Mouse (Mus musculus) lung, embryonic 16.5 days (tissue): Measurements from ENCODE around the gene Blvrb. TPM values are rescaled to one million over a fixed set of nuclear protein-coding genes. Genes with fewer than 3 reads are reported as not detected.

Experiments used
- ATAC-seq: fragments of 200-750 bp; cut with Nextera tagmentation; 2 replicates; pipeline ENCODE4 v1.8.0; 2017; ENCODE audit warnings: low read depth, mild to moderate bottlenecking, moderate library complexity
- H3K27ac ChIP-seq: fragments of 300-500 bp; sonication (generic); 2 replicates; pipeline ENCODE4 v1.5.1; 2014; ENCODE audit warnings: mild to moderate bottlenecking, control low read depth, low read length
- H3K27me3 ChIP-seq: fragments of 300-500 bp; sonication (generic); 2 replicates; pipeline ENCODE4 v1.6.1; 2014; ENCODE audit warnings: low read depth, low read length, mixed read lengths; ENCODE audit not compliant: control insufficient read depth, insufficient read depth
- H3K36me3 ChIP-seq: fragments of 300-500 bp; sonication (generic); 2 replicates; pipeline ENCODE4 v1.6.1; 2014; ENCODE audit warnings: low read length; ENCODE audit not compliant: control insufficient read depth, insufficient read depth
- H3K4me1 ChIP-seq: fragments of 300-500 bp; sonication (generic); replicated peaks from 2 replicates; pipeline ENCODE4 v1.6.1; 2014; ENCODE audit warnings: low read length, mixed read lengths; ENCODE audit not compliant: control insufficient read depth, insufficient read depth
- H3K4me2 ChIP-seq: fragments of 300-500 bp; sonication (generic); 2 replicates; pipeline ENCODE4 v1.6.1; 2014; ENCODE audit warnings: low read depth, low read length, control low read depth
- H3K4me3 ChIP-seq: fragments of 300-500 bp; sonication (generic); 2 replicates; pipeline ENCODE4 v1.5.1; 2014; ENCODE audit warnings: mild to moderate bottlenecking, low read length, control low read depth
- H3K9ac ChIP-seq: fragments of 300-500 bp; sonication (generic); 2 replicates; pipeline ENCODE4 v1.6.1; 2014; ENCODE audit warnings: low read length, control low read depth
- H3K9me3 ChIP-seq: fragments of 300-500 bp; sonication (generic); 2 replicates; pipeline ENCODE4 v1.6.1; 2016; ENCODE audit warnings: low read length; ENCODE audit not compliant: control insufficient read depth
- WGBS: fragments of 180-500 bp; shearing (Covaris S2); extraction: QIAGEN DNeasy Blood & Tissue Kit; methylation state at CpG from one replicate; pipeline ENCODE4 v1.1.7; 2014; 5-methylcytosine and 5-hydroxymethylcytosine counted together
- polyA plus RNA-seq: library from polyadenylated mRNA; unstranded; fragments of >200 nt; fragmentation: Nextera tagmentation; extraction: Ambion mirVana; gene quantifications from 2 replicates; pipeline ENCODE4 v1.2.1, GENCODE M21; 2015

Blvrb gene
- 58.3 and 75.9 TPM in 2 replicates for polyA plus RNA-seq

GRCm38 (mm10) chr7:27447419-27448286 is at the start of gene Blvrb, which contains the start of gene Sptbn4:
Gene Blvrb (plus strand): TSS chr7:27447978.
Gene Sptbn4 (minus strand): TSS chr7:27447686.
- H3K9me3 ChIP-seq = no peaks in the 10 kb centered on the region
- H3K4me3 ChIP-seq = peak within 1 kb of the TSS; percentile 77
- H3K4me2 ChIP-seq = peak within 1 kb of the TSS; percentile 95
- H3K9ac ChIP-seq = peak within 1 kb of the TSS; percentile 85
- no peaks in the 10 kb centered on the region for H3K36me3 ChIP-seq
- H3K27me3 ChIP-seq = peaks cover 22% of the 10 kb centered on the region
- ATAC-seq = peak; percentile 96
- H3K4me1 ChIP-seq = peaks cover 17% of the 10 kb centered on the region
- WGBS = 1% methylated on average over 54 of the region's 54 CpGs
- H3K27ac ChIP-seq = peak within 1 kb of the TSS; percentile 39; the same call in 1 of the 2 replicates

- Histone ChIP-seq H3K4me3 (no peak overlapping the region), H3K4me2 (no peak overlapping the region), H3K9ac (no peak overlapping the region), H3K27ac (no peak overlapping the region), H3K36me3 (no peaks in the 10 kb centered on the region), H3K4me1 (0 out of 2 replicates have a peak, but pooled peaks cover 2% of the 10 kb centered on the region), H3K9me3 (peaks cover 6% of the 10 kb centered on the region; the same call in 1 of the 2 replicates), H3K27me3 (peaks cover 65% of the 10 kb centered on the region)
- ATAC-seq = no peak
- 63% methylated on average over 7 of the region's 7 CpGs for WGBS
Observed at GRCm38 (mm10) chr7:27400545-27400944, 47.2 kb upstream of the Blvrb start.

GRCm38 (mm10) chr7:27402675-27403074 is 45.1 kb upstream of the Blvrb start:
- H3K27me3 ChIP-seq = peaks cover 62% of the 10 kb centered on the region
- 11% methylated on average over 16 of the region's 16 CpGs for WGBS

GRCm38 (mm10) chr7:27404203-27404942 is 43.4 kb upstream of the Blvrb start:
- Histone ChIP-seq H3K4me1 (peaks cover 13% of the 10 kb centered on the region), H3K9ac (no peak overlapping the region), H3K36me3 (no peaks in the 10 kb centered on the region), H3K27ac (no peak overlapping the region), H3K4me2 (no peak overlapping the region), H3K27me3 (peaks cover 72% of the 10 kb centered on the region), H3K9me3 (peaks cover 9% of the 10 kb centered on the region; the same call in 1 of the 2 replicates), H3K4me3 (0 out of 2 replicates have a peak overlapping the region, but pooled peaks have one; percentile 0)
- ATAC-seq = no peak
- WGBS = 5% methylated on average over 81 of the region's 81 CpGs

More at GRCm38 (mm10) chr7:27402675-27403074, 45.1 kb upstream of the Blvrb start:
- no peak overlapping the region for H3K27ac ChIP-seq
- no peaks in the 10 kb centered on the region for H3K36me3 ChIP-seq
- H3K4me3 ChIP-seq = no peak overlapping the region
- H3K4me2 ChIP-seq = no peak overlapping the region
- 0 out of 2 replicates have a peak, but pooled peaks cover 2% of the 10 kb centered on the region for H3K4me1 ChIP-seq
- H3K9ac ChIP-seq = no peak overlapping the region
- ATAC-seq = no peak
- peaks cover 9% of the 10 kb centered on the region; the same call in 1 of the 2 replicates for H3K9me3 ChIP-seq

- 86% methylated on average over 7 of the region's 7 CpGs for WGBS
- Histone ChIP-seq H3K27ac (no peak overlapping the region), H3K36me3 (no peaks in the 10 kb centered on the region), H3K4me1 (peaks cover 13% of the 10 kb centered on the region), H3K4me3 (no peak overlapping the region), H3K27me3 (peaks cover 79% of the 10 kb centered on the region), H3K9ac (no peak overlapping the region), H3K4me2 (no peak overlapping the region), H3K9me3 (peaks cover 9% of the 10 kb centered on the region; the same call in 1 of the 2 replicates)
- no peak for ATAC-seq
Observed at GRCm38 (mm10) chr7:27406481-27406880, 41.3 kb upstream of the Blvrb start.

- Histone ChIP-seq H3K4me3 (no peak overlapping the region), H3K4me2 (peak overlapping the region; percentile 81; the same call in 1 of the 2 replicates), H3K27me3 (peaks cover 68% of the 10 kb centered on the region), H3K9me3 (peaks cover 9% of the 10 kb centered on the region; the same call in 1 of the 2 replicates), H3K27ac (no peak overlapping the region), H3K9ac (no peak overlapping the region), H3K4me1 (peaks cover 13% of the 10 kb centered on the region), H3K36me3 (no peaks in the 10 kb centered on the region)
- no peak for ATAC-seq
- 41% methylated on average over 8 of the region's 8 CpGs for WGBS
Observed at GRCm38 (mm10) chr7:27407816-27408215, 40.0 kb upstream of the Blvrb start.

GRCm38 (mm10) chr7:27408379-27409176 is 39.2 kb upstream of the Blvrb start:
- Histone ChIP-seq H3K4me1 (peaks cover 13% of the 10 kb centered on the region), H3K9ac (peak overlapping the region; percentile 44; the same call in 1 of the 2 replicates), H3K9me3 (peaks cover 3% of the 10 kb centered on the region; the same call in 1 of the 2 replicates), H3K36me3 (no peaks in the 10 kb centered on the region), H3K27ac (no peak overlapping the region), H3K27me3 (peaks cover 60% of the 10 kb centered on the region), H3K4me3 (peak overlapping the region; percentile 48), H3K4me2 (peak overlapping the region; percentile 81)
- peak; percentile 84 for ATAC-seq
- WGBS = under 1% methylated on average over 93 of the region's 96 CpGs

GRCm38 (mm10) chr7:27417151-27417550 is 30.6 kb upstream of the Blvrb start:
- Histone ChIP-seq H3K9me3 (no peaks in the 10 kb centered on the region), H3K4me3 (no peak overlapping the region), H3K36me3 (no peaks in the 10 kb centered on the region), H3K27ac (no peak overlapping the region), H3K4me1 (no peaks in the 10 kb centered on the region), H3K27me3 (no peaks in the 10 kb centered on the region), H3K9ac (no peak overlapping the region), H3K4me2 (no peak overlapping the region)
- no peak for ATAC-seq
- 51% methylated on average over 2 of the region's 2 CpGs for WGBS
